Comparison of ENCODE assay signal across 9 mouse cellular contexts in the genomic region with DNA sequence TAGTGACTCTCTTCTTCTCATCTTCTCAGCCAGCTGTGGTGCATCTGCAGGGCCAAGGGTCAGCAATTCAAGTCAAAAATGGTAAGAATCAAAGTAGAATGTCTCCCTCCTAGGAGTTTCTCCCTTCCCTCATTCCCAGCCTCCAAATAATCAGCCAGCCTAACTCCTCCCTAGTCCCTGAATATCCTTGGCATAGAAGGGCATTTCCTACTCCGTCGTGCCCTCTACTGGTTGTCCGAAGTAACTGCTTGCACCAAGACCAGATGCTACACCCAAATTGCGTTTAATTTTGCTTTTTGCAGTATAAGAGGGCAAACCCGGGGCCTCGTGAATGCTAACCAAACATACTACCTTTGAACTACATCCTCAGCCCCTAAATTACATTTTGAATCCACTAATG. TPM values are rescaled to one million over a fixed set of nuclear protein-coding genes. Genes with fewer than 3 reads are reported as not detected.
A peak's percentile ranks its signal among the peaks of the same experiment; 100 is the strongest.
DNase-seq lines count a peak whose midpoint lies in the region; ATAC-seq and TF ChIP-seq lines count a peak whose summit lies in the region.
"Had no signal": no experiment of that assay in that cellular context is flagged by ENCODE, and none has a peak within 500 bp of the region (broad histone marks: within the 10 kb centered on the region; RNA-seq: fewer than 3 reads in every experiment).

No protein-coding gene starts in this region.

- ATAC-seq in neural tube, embryonic 11.5 days (ENCODE audit: insufficient read depth, low FRiP score, low TSS enrichment): no peak

- H3K4me1 ChIP-seq in cortical plate, adult 2 months (ENCODE audit: control insufficient read depth, insufficient read depth, low read length): no peaks in the 10 kb centered on the region
- H3K4me1 ChIP-seq in neural tube, embryonic 11.5 days (ENCODE audit: control insufficient read depth, insufficient read depth, low read length): no peaks in the 10 kb centered on the region

- H3K27ac ChIP-seq in cortical plate, adult 2 months (ENCODE audit: insufficient read depth, low read length): no peak overlapping the region
- H3K27ac ChIP-seq in neural tube, embryonic 11.5 days (ENCODE audit: low read depth, low read length): no peak overlapping the region

- WGBS in neural tube, embryonic 11.5 days: 26% methylated on average over 6 of the region's 6 CpGs

- no peaks in the 10 kb centered on the region for H3K36me3 ChIP-seq in neural tube, embryonic 11.5 days (ENCODE audit: control insufficient read depth, insufficient read depth, low read length)

- DNase-seq in heart, postnatal 10 days: peak; percentile 31 to 55
- DNase-seq in heart, adult 11 months: no peak
- peak; percentile 15 for DNase-seq in thymus, postnatal 4 days
- no peak for DNase-seq in thymus, postnatal 10 days (ENCODE audit: low spot score in 2 of 2)
- DNase-seq in kidney, postnatal 10 days: peak; percentile 52
- peak; percentile 21 for DNase-seq in neural tube, embryonic 11.5 days (ENCODE audit: low spot score)
- DNase-seq in spleen, adult 18-20 months: no peak

- H3K9me3 ChIP-seq in neural tube, embryonic 11.5 days (ENCODE audit: control insufficient read depth, low read length): no peaks in the 10 kb centered on the region

- intact Hi-C loops in heart, postnatal 10 days (cut with DNase I): loop anchor here (1.0 to 10.0 kb wide), 4 partner anchors 89 to 585 kb away; a partner anchor contains a TSS

- no peak overlapping the region for H3K9ac ChIP-seq in neural tube, embryonic 11.5 days (ENCODE audit: low read length)

- H3K27me3 ChIP-seq in neural tube, embryonic 11.5 days (ENCODE audit: control insufficient read depth, insufficient read depth, low read length): no peaks in the 10 kb centered on the region

- H3K4me2 ChIP-seq in neural tube, embryonic 11.5 days (ENCODE audit: low read depth): no peak overlapping the region

- peak; percentile 63 for TF ChIP-seq CTCF in cortical plate, adult 2 months (IDR thresholded peaks at IDR 0.05; ENCODE audit: extremely low read depth, insufficient read depth, low read length)

- no peak for TF ChIP-seq POLR2A in cortical plate, adult 2 months (IDR thresholded peaks at IDR 0.05; ENCODE audit: extremely low read depth, insufficient read depth, low read length)

- no peak overlapping the region for H3K4me3 ChIP-seq in cortical plate, adult 2 months (ENCODE audit: insufficient read depth, low read length)
- no peak overlapping the region for H3K4me3 ChIP-seq in neural tube, embryonic 11.5 days (ENCODE audit: low read depth, low read length)

RNA-seq across cellular contexts. Expression of a gene that starts 36.5 kb away (rescaled TPM):
- total RNA-seq in heart, postnatal 10 days (2021): not detected
- not detected in 2 replicates for polyA plus RNA-seq in cortical plate, adult 2 months (2012; rRNA removed)
- not detected in 2 replicates for polyA plus RNA-seq in neural tube, embryonic 11.5 days (2014; fragmentation: Nextera tagmentation; extraction: Ambion mirVana)
- polyA plus RNA-seq: stomach, embryonic 14.5 days had no signal

RNA-seq across cellular contexts. Expression of a gene that starts 50.2 kb away (rescaled TPM):
- total RNA-seq in heart, postnatal 10 days (2021): under 1 TPM in 1 of 2 experiments, not detected in 1; 0.20 TPM
- 0.17 and 0.31 TPM in 2 replicates for polyA plus RNA-seq in cortical plate, adult 2 months (2012; rRNA removed)
- polyA plus RNA-seq in neural tube, embryonic 11.5 days (2014; fragmentation: Nextera tagmentation; extraction: Ambion mirVana): 0.53 and 0.73 TPM in 2 replicates

Comparison
In these comparisons a context has a peak if more than half of its experiments do, and no peak if none do; other contexts are left out.
1. DNase-seq: peak in heart, postnatal 10 days (2 of 2), thymus, postnatal 4 days (single experiment), kidney, postnatal 10 days (single experiment) and neural tube, embryonic 11.5 days (single experiment); none in heart, adult 11 months (single experiment), thymus, postnatal 10 days (0 of 2) and spleen, adult 18-20 months (0 of 2).